Mouse (Mus musculus): ENCODE data around the gene Olfr1173. TPM values are rescaled to one million over a fixed set of nuclear protein-coding genes. Genes with fewer than 3 reads are reported as not detected.

The Olfr1173 gene
- polyA plus RNA-seq (2012; fragmentation: generic; extraction: Trizol): not detected
- long read RNA-seq, experiment 1: 0 reads
- long read RNA-seq, experiment 2: 0 reads

- no peaks in the 10 kb centered on the region for H3K27me3 ChIP-seq (ENCODE audit: control insufficient read depth, insufficient read depth, insufficient read length)
- H3ac ChIP-seq (ENCODE audit: control insufficient read depth, insufficient read length, low read depth): no peak within 1 kb of the TSS
- no peaks in the 10 kb centered on the region for H3K79me3 ChIP-seq (ENCODE audit: low read depth)
- TF ChIP-seq CEBPB (IDR thresholded peaks at IDR 0.05; ENCODE audit: low read depth) (no peak), FOSL1 (IDR thresholded peaks at IDR 0.05; ENCODE audit: insufficient read depth, low read length, poor library complexity, severe bottlenecking) (no peak), MYOD1 (IDR thresholded peaks at IDR 0.05; ENCODE audit: control insufficient read depth, insufficient read length, low read depth) (no peak), USF1 (IDR thresholded peaks at IDR 0.05; ENCODE audit: low read depth) (no peak), MAX (IDR thresholded peaks at IDR 0.05) (no peak), MYOG (IDR thresholded peaks at IDR 0.05; ENCODE audit: control insufficient read depth, extremely low read depth, insufficient read length) (no peak), CTCF (IDR thresholded peaks at IDR 0.05; ENCODE audit: control insufficient read depth, insufficient read depth, insufficient read length) (no peak)
- H3K4me3 ChIP-seq (ENCODE audit: insufficient read depth, poor library complexity, severe bottlenecking): no peak within 1 kb of the TSS
- H3K79me2 ChIP-seq (ENCODE audit: control insufficient read depth, insufficient read depth): no peaks in the 10 kb centered on the region
- no peaks in the 10 kb centered on the region for H3K36me3 ChIP-seq (ENCODE audit: control insufficient read depth, insufficient read depth)
These were observed at the start of gene Olfr1173 for GRCm38 (mm10) chr2:88279775-88280174. Gene Olfr1173 (minus strand): TSS chr2:88279875.

DNA sequence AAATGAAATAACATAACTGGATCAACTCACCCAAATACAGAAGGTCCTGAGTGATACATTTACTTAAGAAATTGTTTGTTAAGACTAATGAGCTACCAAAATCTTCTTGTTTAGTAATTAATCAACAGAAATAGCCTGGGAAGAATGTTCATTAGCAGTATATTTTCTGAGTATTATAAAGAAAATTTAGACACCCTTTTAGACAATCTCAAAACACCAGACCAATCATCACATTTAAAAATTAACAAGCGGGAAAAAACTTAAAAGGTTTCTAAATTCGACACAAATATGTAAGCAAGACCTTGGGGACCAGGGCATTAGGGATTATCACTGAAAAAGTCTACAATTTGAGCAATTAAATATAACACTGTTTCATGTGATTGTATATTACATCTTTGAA is 47.4 kb upstream of the Olfr1173 start, which contains the start of gene Olfr1175-ps:
TSS of gene Olfr1175-ps (minus strand) at position 101 of the 400 bp plus-strand sequence.
- no peak within 1 kb of the TSS for H3K4me3 ChIP-seq (ENCODE audit: insufficient read depth, poor library complexity, severe bottlenecking)
- no peaks in the 10 kb centered on the region for H3K36me3 ChIP-seq (ENCODE audit: control insufficient read depth, insufficient read depth)
- no peaks in the 10 kb centered on the region for H3K27me3 ChIP-seq (ENCODE audit: control insufficient read depth, insufficient read depth, insufficient read length)
- no peaks in the 10 kb centered on the region for H3K79me2 ChIP-seq (ENCODE audit: control insufficient read depth, insufficient read depth)
- H3ac ChIP-seq (ENCODE audit: control insufficient read depth, insufficient read length, low read depth): no peak within 1 kb of the TSS
- H3K79me3 ChIP-seq (ENCODE audit: low read depth): no peaks in the 10 kb centered on the region
- TF ChIP-seq CEBPB (IDR thresholded peaks at IDR 0.05; ENCODE audit: low read depth) (no peak), MYOD1 (IDR thresholded peaks at IDR 0.05; ENCODE audit: control insufficient read depth, insufficient read length, low read depth) (no peak), MAX (IDR thresholded peaks at IDR 0.05) (no peak), FOSL1 (IDR thresholded peaks at IDR 0.05; ENCODE audit: insufficient read depth, low read length, poor library complexity, severe bottlenecking) (no peak), CTCF (IDR thresholded peaks at IDR 0.05; ENCODE audit: control insufficient read depth, insufficient read depth, insufficient read length) (no peak), USF1 (IDR thresholded peaks at IDR 0.05; ENCODE audit: low read depth) (no peak), MYOG (IDR thresholded peaks at IDR 0.05; ENCODE audit: control insufficient read depth, extremely low read depth, insufficient read length) (no peak)

- H3K79me3 ChIP-seq (ENCODE audit: low read depth): no peaks in the 10 kb centered on the region
- H3K36me3 ChIP-seq (ENCODE audit: control insufficient read depth, insufficient read depth): no peaks in the 10 kb centered on the region
- TF ChIP-seq MYOD1 (IDR thresholded peaks at IDR 0.05; ENCODE audit: control insufficient read depth, insufficient read length, low read depth): no peak
- no peak for TF ChIP-seq MYOG (IDR thresholded peaks at IDR 0.05; ENCODE audit: control insufficient read depth, extremely low read depth, insufficient read length)
- no peak for TF ChIP-seq CEBPB (IDR thresholded peaks at IDR 0.05; ENCODE audit: low read depth)
- TF ChIP-seq USF1 (IDR thresholded peaks at IDR 0.05; ENCODE audit: low read depth): no peak
- no peak for TF ChIP-seq MAX (IDR thresholded peaks at IDR 0.05)
- no peak for TF ChIP-seq CTCF (IDR thresholded peaks at IDR 0.05; ENCODE audit: control insufficient read depth, insufficient read depth, insufficient read length)
- TF ChIP-seq FOSL1 (IDR thresholded peaks at IDR 0.05; ENCODE audit: insufficient read depth, low read length, poor library complexity, severe bottlenecking): no peak
- H3K79me2 ChIP-seq (ENCODE audit: control insufficient read depth, insufficient read depth): no peaks in the 10 kb centered on the region
- no peak within 1 kb of the TSS for H3ac ChIP-seq (ENCODE audit: control insufficient read depth, insufficient read length, low read depth)
- no peak within 1 kb of the TSS for H3K4me3 ChIP-seq (ENCODE audit: insufficient read depth, poor library complexity, severe bottlenecking)
- H3K27me3 ChIP-seq (ENCODE audit: control insufficient read depth, insufficient read depth, insufficient read length): no peaks in the 10 kb centered on the region
These were observed 35.4 kb upstream of the Olfr1173 start, which contains the start of gene Olfr1174-ps for GRCm38 (mm10) chr2:88315035-88315434. Gene Olfr1174-ps (minus strand): TSS chr2:88315135.

GRCm38 (mm10) chr2:88228234-88228633 is 51.4 kb downstream of the Olfr1173 start, which contains the start of gene Olfr1170:
Gene Olfr1170 (minus strand): TSS chr2:88228334.
- no peaks in the 10 kb centered on the region for H3K36me3 ChIP-seq (ENCODE audit: control insufficient read depth, insufficient read depth)
- no peak within 1 kb of the TSS for H3ac ChIP-seq (ENCODE audit: control insufficient read depth, insufficient read length, low read depth)
- TF ChIP-seq MYOD1 (IDR thresholded peaks at IDR 0.05; ENCODE audit: control insufficient read depth, insufficient read length, low read depth): no peak
- TF ChIP-seq FOSL1 (IDR thresholded peaks at IDR 0.05; ENCODE audit: insufficient read depth, low read length, poor library complexity, severe bottlenecking): no peak
- TF ChIP-seq MYOG (IDR thresholded peaks at IDR 0.05; ENCODE audit: control insufficient read depth, extremely low read depth, insufficient read length): no peak
- TF ChIP-seq USF1 (IDR thresholded peaks at IDR 0.05; ENCODE audit: low read depth): no peak
- no peak for TF ChIP-seq MAX (IDR thresholded peaks at IDR 0.05)
- H3K79me3 ChIP-seq (ENCODE audit: low read depth): no peaks in the 10 kb centered on the region
- H3K27me3 ChIP-seq (ENCODE audit: control insufficient read depth, insufficient read depth, insufficient read length): no peaks in the 10 kb centered on the region
- H3K79me2 ChIP-seq (ENCODE audit: control insufficient read depth, insufficient read depth): no peaks in the 10 kb centered on the region
- H3K4me3 ChIP-seq (ENCODE audit: insufficient read depth, poor library complexity, severe bottlenecking): no peak within 1 kb of the TSS

Other genes starting within 250 kb of the Olfr1173 start
- gene Olfr73, start 242.2 kb downstream of the Olfr1173 start, polyA plus RNA-seq (2012; fragmentation: generic; extraction: Trizol): not detected
- gene Olfr1162, start 228.7 kb downstream of the Olfr1173 start, polyA plus RNA-seq (2012; fragmentation: generic; extraction: Trizol): not detected
- not detected for gene Olfr1163, start 208.0 kb downstream of the Olfr1173 start, polyA plus RNA-seq (2012; fragmentation: generic; extraction: Trizol)
- gene Olfr1164, start 185.9 kb downstream of the Olfr1173 start, polyA plus RNA-seq (2012; fragmentation: generic; extraction: Trizol): not detected
- gene Olfr1166, start 151.6 kb downstream of the Olfr1173 start, polyA plus RNA-seq (2012; fragmentation: generic; extraction: Trizol): not detected
- not detected for gene Olfr1167, start 124.7 kb downstream of the Olfr1173 start, polyA plus RNA-seq (2012; fragmentation: generic; extraction: Trizol)
- not detected for gene Olfr1168, start 98.0 kb downstream of the Olfr1173 start, polyA plus RNA-seq (2012; fragmentation: generic; extraction: Trizol)
- gene Olfr1170, start 51.5 kb downstream of the Olfr1173 start, polyA plus RNA-seq (2012; fragmentation: generic; extraction: Trizol): not detected
- gene Olfr1174-ps, start 35.3 kb upstream of the Olfr1173 start, polyA plus RNA-seq (2012; fragmentation: generic; extraction: Trizol): not detected
- gene Olfr1175-ps, start 47.3 kb upstream of the Olfr1173 start, polyA plus RNA-seq (2012; fragmentation: generic; extraction: Trizol): not detected
- not detected for gene Olfr1176, start 56.8 kb upstream of the Olfr1173 start, polyA plus RNA-seq (2012; fragmentation: generic; extraction: Trizol)
- not detected for gene Olfr1177-ps, start 66.6 kb upstream of the Olfr1173 start, polyA plus RNA-seq (2012; fragmentation: generic; extraction: Trizol)
- not detected for gene Olfr1178, start 107.2 kb upstream of the Olfr1173 start, polyA plus RNA-seq (2012; fragmentation: generic; extraction: Trizol)
- not detected for gene Olfr1179, start 126.6 kb upstream of the Olfr1173 start, polyA plus RNA-seq (2012; fragmentation: generic; extraction: Trizol)
- not detected for gene Olfr1180, start 139.3 kb upstream of the Olfr1173 start, polyA plus RNA-seq (2012; fragmentation: generic; extraction: Trizol)
- not detected for gene Olfr1181, start 146.3 kb upstream of the Olfr1173 start, polyA plus RNA-seq (2012; fragmentation: generic; extraction: Trizol)
- not detected for gene Gm13757, start 169.3 kb upstream of the Olfr1173 start, polyA plus RNA-seq (2012; fragmentation: generic; extraction: Trizol)
- gene Olfr1183, start 175.0 kb upstream of the Olfr1173 start, polyA plus RNA-seq (2012; fragmentation: generic; extraction: Trizol): not detected
- gene Olfr1184, start 203.7 kb upstream of the Olfr1173 start, polyA plus RNA-seq (2012; fragmentation: generic; extraction: Trizol): not detected
- not detected for gene Olfr1185-ps1, start 213.4 kb upstream of the Olfr1173 start, polyA plus RNA-seq (2012; fragmentation: generic; extraction: Trizol)
- not detected for gene Olfr1186, start 238.7 kb upstream of the Olfr1173 start, polyA plus RNA-seq (2012; fragmentation: generic; extraction: Trizol)

All from C2C12 (cell line).